Mouse (Mus musculus): Measurements from ENCODE around the gene Prickle3. TPM values are rescaled to one million over a fixed set of nuclear protein-coding genes. Genes with fewer than 3 reads are reported as not detected.

Gene Prickle3
- total and polyA plus RNA-seq, 3 experiments = 0.04 to 0.16 TPM; not detected in 1

DNA sequence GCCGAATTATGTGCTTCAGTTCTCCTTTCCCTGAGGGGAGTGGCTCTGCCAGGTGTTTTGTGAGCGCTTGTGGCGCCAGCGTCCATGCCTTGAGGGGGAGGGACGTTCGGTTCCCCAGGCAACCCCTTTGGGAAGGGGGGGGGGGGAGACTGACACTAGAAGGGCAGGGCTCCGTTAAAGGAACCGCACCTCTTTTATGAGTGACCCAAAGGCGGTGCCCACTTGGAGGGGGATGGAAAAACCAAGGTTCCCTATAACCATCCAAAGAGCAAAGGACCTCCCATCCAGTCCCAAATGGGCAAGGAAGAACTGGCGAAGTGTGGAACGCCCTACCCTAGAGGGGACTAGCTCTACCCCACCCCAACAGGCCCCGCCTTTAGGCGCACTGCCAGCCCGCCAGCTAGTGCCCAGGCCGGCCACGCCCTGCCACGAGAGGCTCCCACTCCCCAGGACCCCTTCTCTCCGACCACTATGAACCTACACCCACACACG is 13.4 kb downstream of the Prickle3 start:
- TF ChIP-seq GATA1 (IDR thresholded peaks at IDR 0.05; ENCODE audit: borderline replicate concordance, low read length) (no peak), TAL1 (conservative IDR thresholded peaks at IDR 0.05; ENCODE audit: low read depth, low read length) (no peak), POLR2AphosphoS5 (IDR thresholded peaks at IDR 0.05; ENCODE audit: insufficient replicate concordance, low read depth, low read length) (no peak), CTCF (IDR thresholded peaks at IDR 0.05; ENCODE audit: low read depth, low read length) (no peak), GATA2 (IDR thresholded peaks at IDR 0.05; ENCODE audit: borderline replicate concordance, low read depth, low read length) (no peak)
- Histone ChIP-seq H3K4me1 (ENCODE audit: insufficient read depth, low read depth, low read length) (peaks cover 46% of the 10 kb centered on the region), H3K36me3 (replicated peaks) (peaks cover 29% of the 10 kb centered on the region), H3K27me3 (ENCODE audit: insufficient read depth, low read length) (no peaks in the 10 kb centered on the region), H3K9me3 (replicated peaks) (no peaks in the 10 kb centered on the region), H3K4me3 (ENCODE audit: low read depth, low read length) (peak overlapping the region; percentile 76)
- ATAC-seq (ENCODE audit: extremely low read depth, insufficient number of reproducible peaks, low FRiP score, poor library complexity, severe bottlenecking) = 0 out of 2 replicates have a peak, but pooled peaks have one; percentile 19
- DNase-seq (ENCODE audit: low spot score) = peak; percentile 37

- no peak for TF ChIP-seq GATA1 (IDR thresholded peaks at IDR 0.05; ENCODE audit: borderline replicate concordance, low read length)
- TF ChIP-seq GATA2 (IDR thresholded peaks at IDR 0.05; ENCODE audit: borderline replicate concordance, low read depth, low read length) = no peak
- TF ChIP-seq CTCF (IDR thresholded peaks at IDR 0.05; ENCODE audit: low read depth, low read length) = no peak
- TF ChIP-seq POLR2AphosphoS5 (IDR thresholded peaks at IDR 0.05; ENCODE audit: insufficient replicate concordance, low read depth, low read length) = no peak
- TF ChIP-seq TAL1 (conservative IDR thresholded peaks at IDR 0.05; ENCODE audit: low read depth, low read length) = no peak
- Histone ChIP-seq H3K36me3 (replicated peaks) (peaks cover 28% of the 10 kb centered on the region), H3K9me3 (replicated peaks) (no peaks in the 10 kb centered on the region), H3K4me1 (ENCODE audit: insufficient read depth, low read depth, low read length) (peaks cover 51% of the 10 kb centered on the region), H3K4me3 (ENCODE audit: low read depth, low read length) (peak within 1 kb of the TSS; percentile 76), H3K27me3 (ENCODE audit: insufficient read depth, low read length) (no peaks in the 10 kb centered on the region)
- ATAC-seq (ENCODE audit: extremely low read depth, insufficient number of reproducible peaks, low FRiP score, poor library complexity, severe bottlenecking) (no peak), DNase-seq (ENCODE audit: low spot score) (no peak)
Observed at GRCm38 (mm10) chrX:7670921-7671623, 14.0 kb downstream of the Prickle3 start, which contains the start of gene Plp2. Gene Plp2 (minus strand): TSS chrX:7671390.

- DNase-seq (ENCODE audit: low spot score) = no peak
- peaks cover 51% of the 10 kb centered on the region for H3K4me1 ChIP-seq (ENCODE audit: insufficient read depth, low read depth, low read length)
- H3K27me3 ChIP-seq (ENCODE audit: insufficient read depth, low read length) = no peaks in the 10 kb centered on the region
- no peak for ATAC-seq (ENCODE audit: extremely low read depth, insufficient number of reproducible peaks, low FRiP score, poor library complexity, severe bottlenecking)
- TF ChIP-seq POLR2AphosphoS5 (IDR thresholded peaks at IDR 0.05; ENCODE audit: insufficient replicate concordance, low read depth, low read length) = no peak
- TF ChIP-seq GATA1 (IDR thresholded peaks at IDR 0.05; ENCODE audit: borderline replicate concordance, low read length) = no peak
- TF ChIP-seq GATA2 (IDR thresholded peaks at IDR 0.05; ENCODE audit: borderline replicate concordance, low read depth, low read length) = no peak
- H3K36me3 ChIP-seq (replicated peaks) = peaks cover 13% of the 10 kb centered on the region
- no peak overlapping the region; the same call in 1 of the 2 replicates for H3K4me3 ChIP-seq (ENCODE audit: low read depth, low read length)
- no peaks in the 10 kb centered on the region for H3K9me3 ChIP-seq (replicated peaks)
Observed at GRCm38 (mm10) chrX:7672739-7673138, 15.7 kb downstream of the Prickle3 start.

DNA sequence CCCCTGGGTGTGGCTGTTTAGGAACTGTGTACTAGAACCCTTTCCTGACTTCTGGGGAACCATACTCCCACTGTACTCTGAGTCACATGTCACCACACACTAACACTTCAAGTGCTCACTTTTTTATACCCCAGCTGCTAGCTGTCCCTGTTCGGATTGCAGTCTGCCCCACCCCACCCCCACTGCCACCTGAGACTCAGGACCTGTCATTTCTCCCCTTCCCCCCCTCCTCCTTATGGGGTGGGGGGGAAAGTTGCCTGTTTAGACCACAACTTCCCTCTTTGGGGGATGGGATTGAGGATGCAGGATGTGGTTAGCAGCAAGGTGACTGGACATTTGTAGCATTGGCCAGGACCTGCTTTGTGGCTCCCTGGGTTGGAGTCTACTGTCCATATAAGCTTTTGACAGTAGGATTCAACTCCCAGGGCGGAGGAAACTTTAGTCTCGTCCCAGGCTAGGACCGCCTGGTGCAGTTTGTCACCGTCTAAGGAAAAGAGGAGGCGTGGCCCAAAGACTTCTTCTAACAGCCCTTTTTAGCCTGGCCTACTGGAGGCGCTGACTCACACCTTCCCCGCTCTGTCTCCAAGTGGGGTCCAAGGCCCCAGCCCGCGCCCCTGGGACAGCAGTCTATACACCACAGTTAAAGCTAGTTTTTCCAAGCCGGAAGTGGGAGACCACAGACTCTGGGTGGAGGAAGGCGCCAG is 16.7 kb downstream of the Prickle3 start:
- TF ChIP-seq GATA1 (IDR thresholded peaks at IDR 0.05; ENCODE audit: borderline replicate concordance, low read length) = no peak
- TF ChIP-seq TAL1 (conservative IDR thresholded peaks at IDR 0.05; ENCODE audit: low read depth, low read length) = no peak
- no peak for TF ChIP-seq CTCF (IDR thresholded peaks at IDR 0.05; ENCODE audit: low read depth, low read length)
- TF ChIP-seq GATA2 (IDR thresholded peaks at IDR 0.05; ENCODE audit: borderline replicate concordance, low read depth, low read length) = no peak
- TF ChIP-seq POLR2AphosphoS5 (IDR thresholded peaks at IDR 0.05; ENCODE audit: insufficient replicate concordance, low read depth, low read length) = no peak

DNA sequence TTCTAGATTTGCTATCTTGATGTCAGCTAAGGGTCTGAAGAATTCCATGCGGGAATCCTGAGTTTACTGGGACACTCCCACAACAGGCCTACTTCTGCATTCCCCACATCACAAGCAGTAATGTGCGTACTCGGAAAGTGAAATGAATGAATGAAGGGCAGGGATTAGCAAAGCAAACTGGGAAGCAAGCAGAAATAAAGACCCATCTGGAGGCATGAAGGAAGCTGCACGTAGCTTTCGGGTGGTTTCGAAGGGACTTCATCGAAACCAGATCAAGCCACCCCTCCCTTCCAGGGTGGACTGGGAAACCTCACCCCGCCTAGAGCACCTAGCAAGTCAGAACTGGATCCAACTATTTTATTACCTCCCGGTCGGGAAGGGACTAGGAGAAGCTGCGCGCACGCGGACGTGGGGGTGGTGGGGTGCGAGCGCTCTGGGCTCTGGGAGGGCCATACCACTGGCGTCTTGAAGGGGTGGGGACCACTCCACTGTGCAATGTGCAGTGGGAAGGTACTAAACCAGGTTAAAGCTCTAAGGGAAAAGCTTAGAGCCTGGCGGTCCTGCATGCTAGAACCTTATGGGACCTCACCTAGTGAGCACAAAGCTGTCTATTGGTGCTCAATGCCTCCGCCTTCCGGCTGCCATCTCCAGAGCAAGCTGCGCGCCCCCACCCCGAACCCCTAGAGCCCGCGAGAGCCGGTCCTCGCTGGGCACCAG is 17.4 kb downstream of the Prickle3 start:
- TF ChIP-seq CTCF (IDR thresholded peaks at IDR 0.05; ENCODE audit: low read depth, low read length) (no peak), POLR2AphosphoS5 (IDR thresholded peaks at IDR 0.05; ENCODE audit: insufficient replicate concordance, low read depth, low read length) (no peak), TAL1 (conservative IDR thresholded peaks at IDR 0.05; ENCODE audit: low read depth, low read length) (no peak), GATA1 (IDR thresholded peaks at IDR 0.05; ENCODE audit: borderline replicate concordance, low read length) (no peak), GATA2 (IDR thresholded peaks at IDR 0.05; ENCODE audit: borderline replicate concordance, low read depth, low read length) (no peak)
- Histone ChIP-seq H3K4me1 (ENCODE audit: insufficient read depth, low read depth, low read length) (peaks cover 52% of the 10 kb centered on the region), H3K27me3 (ENCODE audit: insufficient read depth, low read length) (no peaks in the 10 kb centered on the region), H3K9me3 (replicated peaks) (no peaks in the 10 kb centered on the region), H3K4me3 (ENCODE audit: low read depth, low read length) (peak overlapping the region; percentile 44; the same call in 1 of the 2 replicates), H3K36me3 (replicated peaks) (peaks cover 2% of the 10 kb centered on the region)
- DNase-seq (ENCODE audit: low spot score) (peak; percentile 9), ATAC-seq (ENCODE audit: extremely low read depth, insufficient number of reproducible peaks, low FRiP score, poor library complexity, severe bottlenecking) (no peak)

More for the DNA sequence above, 16.7 kb downstream of the Prickle3 start:
- Histone ChIP-seq H3K4me1 (ENCODE audit: insufficient read depth, low read depth, low read length) (peaks cover 51% of the 10 kb centered on the region), H3K4me3 (ENCODE audit: low read depth, low read length) (peak overlapping the region; percentile 44; the same call in 1 of the 2 replicates), H3K9me3 (replicated peaks) (no peaks in the 10 kb centered on the region), H3K27me3 (ENCODE audit: insufficient read depth, low read length) (no peaks in the 10 kb centered on the region), H3K36me3 (replicated peaks) (peaks cover 9% of the 10 kb centered on the region)
- DNase-seq (ENCODE audit: low spot score) (peak; percentile 42), ATAC-seq (ENCODE audit: extremely low read depth, insufficient number of reproducible peaks, low FRiP score, poor library complexity, severe bottlenecking) (peak; percentile 46)
